In genomic region chr11:52703391-52703790, GRCm38 (mm10) we compare ENCODE assay signal across 12 mouse cellular contexts.
"Had no signal": no experiment of that assay in that cellular context is flagged by ENCODE, and none has a peak within 500 bp of the region (broad histone marks: within the 10 kb centered on the region; RNA-seq: fewer than 3 reads in every experiment).

No protein-coding gene starts in this region.

- ATAC-seq: intestine, embryonic 16.5 days; midbrain, embryonic 15.5 days had no signal

- H3K27me3 ChIP-seq: limb, embryonic 15.5 days; liver, embryonic 15.5 days; midbrain, embryonic 15.5 days; neural tube, embryonic 12.5 days had no signal

- H3K36me3 ChIP-seq: limb, embryonic 15.5 days; liver, embryonic 15.5 days; midbrain, embryonic 15.5 days; neural tube, embryonic 12.5 days had no signal

- H3K9ac ChIP-seq: limb, embryonic 15.5 days; liver, embryonic 15.5 days; midbrain, embryonic 15.5 days; neural tube, embryonic 12.5 days had no signal

- DNase-seq: kidney, adult 2 months; kidney, postnatal 25 days; right cerebral cortex, postnatal 4 days; thymus, postnatal 36 days had no signal

- H3K4me3 ChIP-seq: left cerebral cortex, adult 2 months; limb, embryonic 15.5 days; liver, embryonic 15.5 days; megakaryocyte, embryonic 14.5 days; midbrain, embryonic 15.5 days; neural tube, embryonic 12.5 days had no signal

- H3K9me3 ChIP-seq: limb, embryonic 15.5 days; liver, embryonic 15.5 days; megakaryocyte, embryonic 14.5 days; midbrain, embryonic 15.5 days; neural tube, embryonic 12.5 days had no signal

- H3K27ac ChIP-seq: left cerebral cortex, adult 2 months; limb, embryonic 15.5 days; liver, embryonic 15.5 days; midbrain, embryonic 15.5 days; neural tube, embryonic 12.5 days had no signal

- H3K4me1 ChIP-seq: limb, embryonic 15.5 days; liver, embryonic 15.5 days; megakaryocyte, embryonic 14.5 days; midbrain, embryonic 15.5 days; neural tube, embryonic 12.5 days had no signal

- H3K4me2 ChIP-seq: limb, embryonic 15.5 days; liver, embryonic 15.5 days; midbrain, embryonic 11.5 days; midbrain, embryonic 15.5 days; neural tube, embryonic 12.5 days had no signal
